Mouse (Mus musculus) neutrophil, adult 5-6 weeks (primary cell): ENCODE results near the gene Syne2. TPM values are rescaled to one million over a fixed set of nuclear protein-coding genes. Genes with fewer than 3 reads are reported as not detected.
"Not testable (repeated sequence)": the region's sequence is repeated elsewhere in the genome, so short reads cannot be mapped to it uniquely, and the experiment has no call there.

ENCODE experiments used
- ATAC-seq: fragments of 151-379, 151-347 bp; 2 replicates; pipeline ENCODE4 v1.8.0; 2017; ENCODE audit warnings: mild to moderate bottlenecking, moderate TSS enrichment; ENCODE audit not compliant: insufficient number of reproducible peaks, poor library complexity, low FRiP score, severe bottlenecking; ENCODE audit errors: extremely low read depth
- total RNA-seq: library from RNA; stranded (forward); fragments of 200-1000 nt; gene quantifications from 2 replicates; pipeline ENCODE4 v1.2.3, GENCODE M21; 2017

Gene Syne2
- total RNA-seq, 1 experiment from 2014 or later, result 21.5 TPM

DNA sequence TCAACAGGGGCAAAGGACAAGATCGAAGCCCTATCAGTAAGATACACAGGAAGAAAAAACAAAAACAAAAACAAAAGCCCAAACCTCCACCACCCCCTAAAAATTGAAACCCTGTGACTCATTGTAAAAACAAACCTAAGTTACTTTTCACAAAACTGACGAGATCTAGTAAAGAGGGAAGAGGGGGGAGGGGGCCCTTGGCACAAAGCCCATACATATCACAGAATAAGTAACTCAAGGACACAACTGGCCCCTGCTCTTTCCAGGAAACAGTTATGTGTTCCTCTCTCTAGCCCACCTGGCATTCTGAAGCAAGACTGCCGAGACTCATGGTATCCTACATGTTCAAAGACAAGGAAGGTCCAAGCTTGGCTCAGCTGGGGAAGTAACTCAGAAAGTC lies 310.4 kb downstream of the Syne2 start:
- ATAC-seq, result no peak

DNA sequence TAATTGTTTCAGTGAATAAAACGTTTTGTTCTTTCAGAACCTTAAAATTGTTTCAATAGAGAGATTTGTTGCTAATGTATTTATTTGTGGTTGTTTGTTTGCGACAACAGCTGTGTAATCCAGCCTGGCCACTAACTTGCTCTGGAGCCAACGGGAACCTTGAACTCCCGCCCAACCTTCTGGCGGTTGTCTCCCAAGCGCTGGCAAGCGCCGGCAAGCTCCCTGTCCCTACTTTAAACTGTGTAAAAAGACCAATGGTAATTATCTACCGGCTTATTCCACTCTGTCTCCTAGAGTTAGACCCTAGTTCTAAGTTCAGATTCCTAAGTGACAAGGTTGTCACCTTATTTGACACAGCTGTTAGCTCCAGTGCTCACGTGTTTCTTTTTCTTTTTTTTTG lies 310.9 kb downstream of the Syne2 start:
- no peak for ATAC-seq

DNA sequence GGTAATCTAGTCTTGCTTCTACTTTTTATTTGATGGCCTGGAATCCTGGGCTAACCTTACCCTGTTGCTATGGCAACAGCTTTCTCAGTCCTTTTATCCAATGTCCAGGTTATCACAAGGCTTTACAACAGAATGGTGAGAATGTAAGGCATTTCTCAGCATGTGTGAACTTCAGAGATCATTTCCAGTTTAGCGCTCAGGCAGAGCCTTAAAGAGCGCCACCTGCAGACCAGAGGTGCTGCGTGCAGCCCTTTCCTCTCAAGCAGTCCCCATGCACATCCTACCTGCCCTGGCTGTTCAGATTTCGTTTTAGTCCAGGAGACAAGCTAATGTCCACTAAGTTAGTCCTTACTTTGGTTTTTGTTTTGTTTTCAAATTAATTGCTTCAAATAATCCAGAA lies 312.3 kb downstream of the Syne2 start:
- ATAC-seq, result no peak

DNA sequence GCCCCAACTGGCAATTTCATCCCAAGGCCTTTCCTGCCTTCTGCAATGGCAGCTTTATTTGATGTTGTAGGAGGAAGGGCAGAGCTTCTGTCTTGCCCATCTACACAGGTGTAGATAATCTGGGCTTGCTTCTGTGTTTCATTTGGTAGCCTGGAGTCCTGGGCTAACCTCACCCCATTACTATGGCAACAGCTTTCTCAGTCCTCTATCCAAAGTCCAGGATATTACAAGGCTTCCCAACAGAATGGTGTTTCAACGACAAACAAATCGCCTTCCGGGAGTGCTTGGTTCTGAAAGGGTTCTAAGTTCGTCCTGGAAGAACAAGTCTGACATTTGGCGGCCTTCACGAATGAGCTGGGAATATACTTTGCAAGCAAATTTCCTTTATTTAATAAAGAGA lies 313.0 kb downstream of the Syne2 start:
- ATAC-seq, result no peak

DNA sequence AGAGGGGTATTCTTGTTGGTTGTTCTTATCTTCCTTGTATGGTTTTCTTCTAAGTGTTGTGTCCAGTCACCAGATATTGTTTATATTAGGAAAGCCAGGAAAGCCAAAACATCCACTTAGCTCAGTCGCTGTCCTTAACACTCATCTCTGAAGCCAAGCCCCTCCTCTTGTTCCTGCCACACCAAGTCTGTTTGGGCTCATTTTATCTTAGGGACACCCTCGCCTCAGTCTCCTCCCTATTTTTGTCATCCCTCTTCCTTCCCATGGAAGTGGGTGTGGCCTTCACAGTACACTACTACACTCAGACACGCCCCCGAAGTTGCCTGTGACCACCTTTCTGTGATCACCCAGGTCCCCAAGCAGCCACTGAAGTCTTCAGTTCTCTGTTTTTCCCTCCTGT lies 314.7 kb downstream of the Syne2 start:
- ATAC-seq, result no peak

DNA sequence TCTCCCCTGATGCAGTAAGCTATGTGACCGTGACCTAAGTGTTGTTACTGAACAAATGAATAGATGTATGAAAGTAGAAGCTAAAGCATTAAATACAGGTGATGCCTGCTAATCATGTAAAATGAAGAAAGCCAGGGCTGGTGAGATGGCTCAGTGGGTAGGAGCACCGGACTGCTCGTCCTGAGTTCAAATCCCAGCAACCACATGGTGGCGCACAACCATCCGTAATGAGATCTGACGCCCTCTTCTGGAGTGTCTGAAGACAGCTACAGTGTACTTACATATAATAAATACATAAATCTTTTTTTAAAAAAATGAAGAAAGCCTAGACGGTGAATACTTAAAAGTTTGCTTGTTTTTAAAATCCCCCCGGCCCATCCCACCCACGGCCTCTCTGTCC lies 315.1 kb downstream of the Syne2 start:
- ATAC-seq, result not testable (repeated sequence)

DNA sequence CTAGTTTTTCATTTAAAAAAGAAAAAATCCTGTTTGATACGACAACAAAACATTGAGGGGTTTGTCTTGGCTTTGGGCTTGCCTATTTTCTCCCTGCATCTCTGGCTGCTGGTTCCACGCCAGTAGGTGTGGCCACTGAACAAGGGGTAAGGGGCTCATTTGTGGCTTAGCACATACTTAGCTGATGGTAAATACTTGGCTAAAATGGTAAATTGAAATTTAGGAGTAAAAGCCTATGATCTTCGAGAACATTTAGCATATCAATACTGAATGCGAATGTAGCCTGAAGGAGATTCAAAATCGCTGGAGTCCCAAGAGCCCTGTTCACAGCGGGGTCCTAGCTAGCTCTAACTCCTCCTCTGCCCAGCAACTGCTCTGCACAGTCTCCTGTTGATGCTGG lies 318.8 kb downstream of the Syne2 start:
- ATAC-seq, result no peak

DNA sequence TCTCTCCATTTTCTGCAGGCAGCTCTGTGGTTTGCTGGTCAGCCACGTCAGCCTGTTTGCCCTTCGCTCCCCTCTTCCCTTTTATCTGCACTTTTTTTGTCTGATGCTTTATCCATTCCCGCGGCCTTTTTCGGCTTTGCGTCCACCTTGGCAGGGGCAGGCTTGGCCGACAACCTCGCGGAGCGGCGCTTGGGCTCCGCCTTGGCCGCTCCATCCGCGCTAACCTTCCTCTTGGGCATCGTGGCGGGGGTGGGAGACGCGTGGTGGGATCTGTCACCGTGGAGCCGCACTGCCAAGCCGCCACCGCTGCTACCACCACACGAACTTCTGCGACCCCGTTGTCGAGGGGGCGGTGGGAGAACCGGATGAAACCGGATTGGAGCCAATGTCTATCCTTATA lies 334.5 kb downstream of the Syne2 start:
- ATAC-seq, result not testable (repeated sequence)

Other genes starting within 250 kb of the Syne2 start
- 24.2 TPM in 2 replicates for gene Ppp2r5e, start 221.9 kb upstream of the Syne2 start, total RNA-seq
- 12.8 and 17.9 TPM in 2 replicates for gene Wdr89, start 148.6 kb upstream of the Syne2 start, total RNA-seq
- gene Sgpp1, start 82.4 kb upstream of the Syne2 start, total RNA-seq, result 43.5 and 43.6 TPM in 2 replicates